Mouse (Mus musculus) spleen, postnatal 0 days (tissue): Measurements from ENCODE around the gene Tti1. TPM values are rescaled to one million over a fixed set of nuclear protein-coding genes. Genes with fewer than 3 reads are reported as not detected.

ENCODE experiments used
- polyA plus RNA-seq: library from polyadenylated mRNA; unstranded; fragments of >200 nt; fragmentation: Nextera tagmentation; extraction: Ambion mirVana; gene quantifications from 2 replicates; pipeline ENCODE4 v1.2.1, GENCODE M21; 2015

The Tti1 gene
- polyA plus RNA-seq = 10.2 and 10.4 TPM in 2 replicates

DNA sequence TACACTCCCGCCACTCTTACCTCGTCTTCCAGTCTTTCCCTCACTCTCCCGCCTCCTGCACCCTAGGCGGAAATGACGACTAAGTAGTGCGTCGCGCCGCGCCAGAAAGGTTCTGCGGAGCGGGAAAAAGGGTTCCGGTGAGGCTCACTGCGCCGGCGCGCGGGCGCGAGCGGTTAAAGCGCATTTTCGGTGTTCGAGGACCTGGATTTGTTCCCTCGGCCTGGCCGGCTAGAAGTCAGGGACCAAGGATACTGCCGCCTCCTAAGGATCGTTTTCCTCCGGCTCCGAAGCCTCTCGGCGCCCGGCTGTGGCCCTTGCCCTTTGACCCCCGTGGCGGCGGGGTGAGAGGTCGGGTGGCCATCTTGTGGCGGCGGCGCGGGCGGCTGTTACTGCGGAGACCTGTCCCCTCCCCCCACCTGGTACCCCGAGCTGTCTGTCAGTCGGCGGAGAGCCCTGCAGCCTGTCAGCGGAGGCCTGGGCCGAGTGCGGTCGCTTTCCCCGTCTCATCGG lies at the start of gene Tti1, which contains the start of gene Rprd1b:
Gene Tti1 (minus strand): TSS at position 80 of the 510 bp plus-strand sequence.
Gene Rprd1b (plus strand): TSS at position 144 of the 510 bp plus-strand sequence.

Other genes starting within 250 kb of the Tti1 start
- not detected in 2 replicates for gene Vstm2l, start 113.8 kb downstream of the Tti1 start, polyA plus RNA-seq
- gene Rprd1b, start 64 bp upstream of the Tti1 start, polyA plus RNA-seq = 32.7 and 37.8 TPM in 2 replicates
- 34.0 TPM in 2 replicates for gene Tgm2, start 118.0 kb upstream of the Tti1 start, polyA plus RNA-seq
- 0.52 and 0.78 TPM in 2 replicates for gene D630003M21Rik, start 200.8 kb upstream of the Tti1 start, polyA plus RNA-seq
- gene Bpi, start 229.7 kb upstream of the Tti1 start, polyA plus RNA-seq = not detected in 2 replicates